Mouse (Mus musculus) forebrain, embryonic 12.5 days (tissue): Measurements from ENCODE around the gene Gng5. TPM values are rescaled to one million over a fixed set of nuclear protein-coding genes. Genes with fewer than 3 reads are reported as not detected.

Experiments used
- ATAC-seq: fragments of 200-750 bp; cut with Nextera tagmentation; 2 replicates; pipeline ENCODE4 v1.8.0; 2017; ENCODE audit warnings: moderate TSS enrichment; ENCODE audit not compliant: low FRiP score
- H3K27ac ChIP-seq: fragments of 300-500 bp; sonication (generic); 2 replicates; pipeline ENCODE4 v1.5.1; 2016; ENCODE audit warnings: mild to moderate bottlenecking
- H3K27me3 ChIP-seq: fragments of 300-500 bp; sonication (generic); 2 replicates; pipeline ENCODE4 v1.6.1; 2016; ENCODE audit warnings: mild to moderate bottlenecking
- H3K36me3 ChIP-seq: fragments of 300-500 bp; sonication (generic); replicated peaks from 2 replicates; pipeline ENCODE4 v1.6.1; 2016; ENCODE audit warnings: mild to moderate bottlenecking
- H3K4me1 ChIP-seq: fragments of 300-500 bp; sonication (generic); 2 replicates; pipeline ENCODE4 v1.6.1; 2016
- H3K4me2 ChIP-seq: fragments of 300-500 bp; sonication (generic); 2 replicates; pipeline ENCODE4 v1.6.1; 2016; ENCODE audit warnings: mild to moderate bottlenecking, moderate library complexity
- H3K4me3 ChIP-seq: fragments of 300-500 bp; sonication (generic); replicated peaks from 2 replicates; pipeline ENCODE4 v1.5.1; 2016; ENCODE audit warnings: mild to moderate bottlenecking
- H3K9ac ChIP-seq: fragments of 300-500 bp; sonication (generic); 2 replicates; pipeline ENCODE4 v1.6.1; 2016; ENCODE audit warnings: mild to moderate bottlenecking
- H3K9me3 ChIP-seq: fragments of 300-500 bp; sonication (generic); 2 replicates; pipeline ENCODE4 v1.6.1; 2016
- WGBS: fragments of 180-500 bp; shearing (Covaris S2); methylation state at CpG from one replicate; pipeline ENCODE4 v1.1.7; 2016; 5-methylcytosine and 5-hydroxymethylcytosine counted together
- polyA plus RNA-seq: library from polyadenylated mRNA; unstranded; fragments of >200 nt; fragmentation: Nextera tagmentation; extraction: Ambion mirVana; gene quantifications from 2 replicates; pipeline ENCODE4 v1.2.1, GENCODE M21; 2016

Gene Gng5
- polyA plus RNA-seq, 1 experiment from 2014 or later, result 914 TPM

DNA sequence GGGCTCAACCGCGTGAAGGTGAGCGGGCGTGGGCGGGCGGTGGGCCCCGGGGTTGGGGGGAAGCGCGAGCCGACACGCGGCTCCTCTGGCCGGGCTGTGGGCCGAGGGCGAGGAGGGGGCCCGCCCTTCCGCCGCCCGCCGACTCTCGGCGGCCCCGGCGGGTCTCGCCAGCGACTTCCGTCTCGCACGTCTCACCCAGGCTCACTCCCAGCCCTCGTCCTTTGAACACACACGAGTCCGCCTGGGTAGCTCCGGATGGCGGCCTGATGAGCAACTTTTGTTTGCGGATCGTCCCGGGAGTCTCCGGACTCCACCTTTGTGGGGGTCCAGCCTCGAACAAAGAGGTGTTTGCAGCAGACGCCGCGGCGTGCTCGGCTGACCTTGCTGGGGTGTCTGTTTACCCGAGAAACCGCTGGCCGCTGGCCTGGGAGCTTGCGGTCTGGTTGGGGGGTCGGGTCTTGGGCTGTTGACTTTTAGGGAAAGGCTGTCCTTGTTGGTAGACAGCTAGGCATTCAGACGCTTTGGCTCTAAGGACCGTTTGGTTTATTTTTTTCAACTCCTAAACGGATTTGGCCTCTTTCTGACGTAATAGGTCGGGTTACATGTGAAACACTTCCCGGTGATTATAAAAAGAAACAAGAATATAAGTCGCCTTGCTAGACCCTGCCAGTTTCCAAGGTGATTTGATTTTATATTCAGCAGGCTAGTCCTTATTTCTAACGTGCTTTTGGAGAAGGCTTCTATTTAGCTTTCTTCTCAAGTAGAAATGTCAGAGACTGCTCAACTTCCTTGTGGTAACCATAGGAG, 599 bp downstream of the Gng5 start:
- H3K4me1 ChIP-seq, result peaks cover 22% of the 10 kb centered on the region
- H3K36me3 ChIP-seq, result peaks cover 15% of the 10 kb centered on the region
- 0% methylated on average over 31 of the region's 57 CpGs for WGBS
- peak overlapping the region; percentile 61 for H3K4me2 ChIP-seq
- peak overlapping the region; percentile 76 for H3K9ac ChIP-seq
- H3K4me3 ChIP-seq, result peak overlapping the region; percentile 82
- no peaks in the 10 kb centered on the region for H3K9me3 ChIP-seq
- ATAC-seq, result no peak
- no peaks in the 10 kb centered on the region for H3K27me3 ChIP-seq
- peak overlapping the region; percentile 82 for H3K27ac ChIP-seq

DNA sequence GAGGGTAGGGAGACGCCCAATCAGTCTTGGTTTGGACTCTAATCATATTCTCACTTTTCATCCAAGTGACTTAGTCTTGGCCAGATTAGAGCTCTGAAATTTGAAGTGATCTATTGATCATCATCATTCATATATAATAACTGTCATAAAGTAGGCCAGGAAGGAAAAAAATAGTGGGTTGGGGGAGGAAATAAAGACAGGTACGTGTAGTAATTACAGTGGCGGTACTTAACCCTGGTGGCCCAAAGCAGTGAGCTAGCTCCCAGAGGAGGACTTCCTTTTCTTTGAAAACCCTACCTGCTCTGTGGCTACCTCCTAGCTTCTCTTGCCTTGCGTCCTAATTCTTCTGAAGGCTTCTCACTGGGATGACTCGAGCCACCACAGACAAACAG, 1.2 kb downstream of the Gng5 start:
- Histone ChIP-seq H3K4me2 (peak overlapping the region; percentile 61), H3K4me3 (peak overlapping the region; percentile 82), H3K27me3 (no peaks in the 10 kb centered on the region), H3K27ac (no peak overlapping the region), H3K36me3 (peaks cover 20% of the 10 kb centered on the region), H3K9me3 (no peaks in the 10 kb centered on the region), H3K4me1 (peaks cover 22% of the 10 kb centered on the region), H3K9ac (peak overlapping the region; percentile 76)
- no peak for ATAC-seq
- WGBS, result 11% methylated on average over 5 of the region's 5 CpGs

DNA sequence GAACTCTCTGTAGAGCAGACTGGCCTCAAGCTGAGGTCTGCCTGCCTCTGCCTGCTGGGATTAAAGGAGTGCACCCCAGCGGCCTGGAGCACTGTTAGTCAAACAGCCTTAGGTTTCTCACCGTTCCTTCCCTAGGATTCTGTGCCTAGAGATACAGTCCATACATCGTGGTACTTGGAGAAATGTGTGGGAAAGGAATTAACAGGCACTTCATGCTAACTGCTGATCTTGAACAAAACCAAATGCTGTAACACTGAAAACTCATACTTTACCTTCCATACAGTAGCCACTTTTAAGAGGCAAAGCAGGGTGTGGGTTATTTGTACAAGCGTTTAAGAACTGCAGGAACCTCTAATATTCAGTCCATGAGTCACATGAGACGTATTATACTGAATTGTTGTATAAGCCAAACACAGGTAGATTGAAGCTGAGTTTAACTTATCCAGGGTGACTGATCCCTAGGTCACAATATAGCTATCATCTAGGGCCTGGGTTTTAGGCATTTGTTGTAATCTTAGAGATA, 2.1 kb downstream of the Gng5 start:
- peaks cover 27% of the 10 kb centered on the region for H3K36me3 ChIP-seq
- peak overlapping the region; percentile 61 for H3K4me2 ChIP-seq
- peaks cover 22% of the 10 kb centered on the region for H3K4me1 ChIP-seq
- 72% methylated on average over 5 of the region's 5 CpGs for WGBS
- H3K27me3 ChIP-seq, result no peaks in the 10 kb centered on the region
- no peak overlapping the region; the same call in 1 of the 2 replicates for H3K9ac ChIP-seq
- no peaks in the 10 kb centered on the region for H3K9me3 ChIP-seq
- peak overlapping the region; percentile 82 for H3K4me3 ChIP-seq
- no peak overlapping the region for H3K27ac ChIP-seq
- ATAC-seq, result no peak

DNA sequence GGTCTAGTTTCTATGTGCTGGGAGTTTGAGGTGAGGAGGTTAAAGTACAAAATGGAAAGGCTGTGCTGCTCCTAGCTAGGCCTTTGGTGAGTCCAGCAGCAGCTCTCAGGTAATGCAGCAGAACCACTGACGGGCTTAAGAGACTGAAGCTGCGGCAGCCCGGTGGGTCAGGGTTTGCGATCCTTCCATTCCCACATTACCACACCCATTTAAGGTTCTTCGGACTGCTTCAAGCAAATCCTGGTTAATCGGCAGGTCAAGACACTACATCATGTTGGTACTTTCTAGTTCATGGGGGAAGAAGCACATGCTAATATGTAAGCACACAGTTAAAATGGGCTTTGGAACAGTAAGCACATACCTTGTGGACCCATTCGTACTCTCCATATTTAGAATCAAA, 7.1 kb downstream of the Gng5 start:
- peaks cover 65% of the 10 kb centered on the region for H3K36me3 ChIP-seq
- no peaks in the 10 kb centered on the region for H3K27me3 ChIP-seq
- no peak overlapping the region for H3K9ac ChIP-seq
- H3K4me2 ChIP-seq, result no peak overlapping the region
- 94% methylated on average over 7 of the region's 7 CpGs for WGBS
- ATAC-seq, result no peak
- no peak overlapping the region for H3K27ac ChIP-seq
- H3K9me3 ChIP-seq, result no peaks in the 10 kb centered on the region
- H3K4me3 ChIP-seq, result no peak overlapping the region
- peaks cover 9% of the 10 kb centered on the region for H3K4me1 ChIP-seq

DNA sequence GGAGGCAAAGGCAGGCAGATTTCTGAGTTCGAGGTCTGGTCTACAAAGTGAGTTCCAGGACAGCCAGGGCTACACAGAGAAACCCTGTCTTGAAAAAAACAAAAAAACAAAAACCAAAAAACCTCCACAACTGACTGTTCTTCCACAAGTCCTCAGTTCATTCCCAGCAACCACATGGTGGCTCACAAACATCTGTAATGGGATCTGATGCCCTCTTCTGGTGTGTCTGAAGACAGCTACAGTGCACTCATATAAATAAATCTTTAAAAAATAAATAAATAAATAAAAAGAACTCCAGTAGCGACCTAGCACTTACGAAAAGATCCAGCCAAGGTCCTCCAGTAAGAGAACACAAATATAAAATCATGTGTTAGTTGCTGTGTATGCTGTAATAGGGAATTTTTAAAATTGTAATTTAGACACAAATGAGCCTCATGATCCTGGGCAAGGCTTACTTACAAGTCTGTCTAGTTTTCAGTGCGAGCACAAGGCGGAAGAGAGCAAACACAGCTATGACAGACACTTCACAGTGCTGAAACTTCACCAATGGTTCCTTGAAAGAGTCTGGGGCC, 20.7 kb downstream of the Gng5 start:
- peaks cover 7% of the 10 kb centered on the region; the same call in 1 of the 2 replicates for H3K4me1 ChIP-seq
- WGBS, result 41% methylated on average over 5 of the region's 5 CpGs
- H3K27me3 ChIP-seq, result no peaks in the 10 kb centered on the region
- H3K9ac ChIP-seq, result peak overlapping the region; percentile 86
- H3K4me2 ChIP-seq, result peak overlapping the region; percentile 55
- ATAC-seq, result peak; percentile 7; the same call in 1 of the 2 replicates
- H3K27ac ChIP-seq, result peak overlapping the region; percentile 97
- peak overlapping the region; percentile 84 for H3K4me3 ChIP-seq
- peaks cover 23% of the 10 kb centered on the region for H3K36me3 ChIP-seq
- H3K9me3 ChIP-seq, result no peaks in the 10 kb centered on the region

DNA sequence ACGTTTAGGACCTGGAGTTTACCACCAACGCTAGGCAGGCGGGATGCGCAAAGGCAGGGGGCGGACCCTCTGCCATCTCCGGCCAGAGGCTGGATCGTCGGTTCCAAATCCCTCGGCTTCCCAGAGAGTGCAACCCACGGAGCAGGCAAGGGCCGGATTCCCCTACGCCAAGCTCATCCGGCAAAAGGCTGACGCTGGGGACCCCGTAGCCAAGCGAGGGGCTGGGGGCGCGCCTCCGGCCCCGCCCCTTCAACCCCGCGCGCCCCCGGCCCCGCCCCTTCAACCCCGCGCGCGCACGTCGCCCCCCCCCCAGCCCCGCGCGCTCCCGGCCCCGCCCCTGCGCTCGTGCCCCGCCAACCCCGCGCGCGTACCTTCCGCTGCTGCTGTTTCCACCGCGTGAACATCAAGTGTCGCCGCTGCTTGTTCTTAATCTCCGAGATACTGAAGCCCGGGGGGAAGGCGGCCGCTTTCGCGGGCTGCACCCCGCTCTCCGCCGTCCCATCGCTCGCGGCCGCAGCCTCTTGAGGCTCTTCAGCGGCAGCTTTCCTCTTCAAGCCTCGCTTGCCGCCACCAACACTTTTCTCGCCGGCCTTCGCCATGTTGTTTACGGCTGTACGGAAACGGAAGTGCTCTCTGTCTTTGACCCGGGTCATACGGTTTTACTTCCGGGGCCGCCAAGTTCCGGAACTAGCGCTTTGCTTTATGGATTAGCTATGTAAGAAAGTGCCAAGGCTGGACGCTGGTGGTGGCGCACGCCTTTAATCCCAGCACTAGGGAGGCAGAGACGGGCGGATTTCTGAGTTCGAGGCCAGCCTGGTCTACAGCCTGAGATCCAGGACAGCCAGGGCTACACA, 21.4 kb downstream of the Gng5 start, which contains the start of gene Rpf1:
Gene Rpf1 (minus strand): TSS at position 632 of the 854 bp plus-strand sequence.
- H3K4me3 ChIP-seq, result peak within 1 kb of the TSS; percentile 84
- peaks cover 7% of the 10 kb centered on the region; the same call in 1 of the 2 replicates for H3K4me1 ChIP-seq
- H3K27me3 ChIP-seq, result no peaks in the 10 kb centered on the region
- under 1% methylated on average over 43 of the region's 82 CpGs for WGBS
- H3K27ac ChIP-seq, result peak within 1 kb of the TSS; percentile 97
- peak; percentile 96 for ATAC-seq
- H3K9ac ChIP-seq, result peak within 1 kb of the TSS; percentile 86
- peak within 1 kb of the TSS; percentile 55 for H3K4me2 ChIP-seq
- peaks cover 21% of the 10 kb centered on the region for H3K36me3 ChIP-seq
- no peaks in the 10 kb centered on the region for H3K9me3 ChIP-seq

DNA sequence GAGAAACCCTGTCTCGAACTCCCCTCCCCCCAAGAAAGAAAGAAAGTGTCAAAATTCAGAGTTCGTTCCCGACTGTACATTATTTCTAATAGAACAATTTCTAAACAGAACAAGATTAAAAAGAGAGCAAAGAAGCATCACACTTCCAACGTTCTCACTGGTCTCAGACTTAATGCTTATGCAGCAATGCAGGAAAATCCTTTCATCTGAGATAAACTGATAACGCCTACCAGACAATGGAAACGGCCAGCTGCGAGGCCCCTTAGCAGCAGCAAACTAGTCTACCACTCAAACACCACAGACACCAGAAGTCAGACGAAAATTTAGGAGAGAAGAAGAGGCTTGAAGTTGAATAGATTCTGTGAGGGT, 22.0 kb downstream of the Gng5 start:
- peak; percentile 10; the same call in 1 of the 2 replicates for ATAC-seq

DNA sequence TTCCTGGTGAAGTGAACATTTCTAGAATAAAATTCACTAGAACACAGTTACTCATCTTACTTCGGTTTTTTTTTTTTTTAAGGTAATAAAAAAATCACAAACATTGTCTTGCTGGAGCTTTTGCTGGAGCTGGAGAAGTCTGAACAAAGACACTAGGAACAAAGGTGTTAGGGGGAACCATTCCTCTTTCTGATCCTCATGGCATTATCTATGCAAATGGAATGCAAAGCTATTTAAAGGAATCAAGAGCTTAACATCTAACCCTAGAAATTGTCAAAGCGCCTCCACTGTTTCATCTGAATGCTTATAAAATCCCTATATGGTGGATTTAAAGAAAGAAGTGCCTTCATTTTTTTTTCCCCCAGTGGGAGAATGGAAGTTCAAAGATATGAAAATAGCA, 28.7 kb downstream of the Gng5 start:
- Histone ChIP-seq H3K9me3 (no peaks in the 10 kb centered on the region), H3K4me2 (no peak overlapping the region), H3K27me3 (no peaks in the 10 kb centered on the region), H3K27ac (no peak overlapping the region), H3K4me3 (no peak overlapping the region), H3K9ac (no peak overlapping the region), H3K36me3 (no peaks in the 10 kb centered on the region), H3K4me1 (no peaks in the 10 kb centered on the region)
- ATAC-seq, result no peak
- WGBS, result 40% methylated on average over 2 of the region's 2 CpGs

More for the DNA sequence above, 22.0 kb downstream of the Gng5 start:
- peak overlapping the region; percentile 86; the same call in 1 of the 2 replicates for H3K9ac ChIP-seq
- H3K27me3 ChIP-seq, result no peaks in the 10 kb centered on the region
- H3K4me2 ChIP-seq, result peak overlapping the region; percentile 55
- peaks cover 7% of the 10 kb centered on the region; the same call in 1 of the 2 replicates for H3K4me1 ChIP-seq
- no peaks in the 10 kb centered on the region for H3K9me3 ChIP-seq
- H3K27ac ChIP-seq, result peak overlapping the region; percentile 97
- H3K36me3 ChIP-seq, result peaks cover 21% of the 10 kb centered on the region
- peak overlapping the region; percentile 84 for H3K4me3 ChIP-seq
- 20% methylated on average over 8 of the region's 8 CpGs for WGBS

DNA sequence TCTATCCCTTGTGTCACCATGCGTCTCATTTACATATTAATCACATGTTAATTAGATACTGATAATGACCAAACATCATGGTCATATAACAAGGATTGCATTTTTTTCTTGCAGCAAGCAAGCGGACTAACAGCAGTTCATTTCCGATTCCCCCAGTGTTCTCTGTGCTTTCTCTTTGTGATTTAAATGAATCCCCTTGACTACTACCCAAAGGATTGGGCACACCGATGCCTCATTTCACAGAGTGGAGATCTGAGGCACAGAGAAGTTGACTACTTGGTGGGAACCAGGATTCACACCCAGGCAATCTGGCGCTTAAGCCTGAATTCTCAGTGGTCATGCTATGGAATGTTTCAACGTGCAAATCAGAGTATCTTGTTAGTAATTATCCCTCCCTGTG, 35.4 kb downstream of the Gng5 start:
- no peak overlapping the region for H3K4me2 ChIP-seq
- no peak overlapping the region for H3K4me3 ChIP-seq
- no peaks in the 10 kb centered on the region for H3K9me3 ChIP-seq
- ATAC-seq, result no peak
- no peaks in the 10 kb centered on the region for H3K4me1 ChIP-seq
- no peaks in the 10 kb centered on the region for H3K27me3 ChIP-seq
- H3K27ac ChIP-seq, result no peak overlapping the region
- 53% methylated on average over 6 of the region's 6 CpGs for WGBS
- no peaks in the 10 kb centered on the region for H3K36me3 ChIP-seq
- no peak overlapping the region for H3K9ac ChIP-seq

DNA sequence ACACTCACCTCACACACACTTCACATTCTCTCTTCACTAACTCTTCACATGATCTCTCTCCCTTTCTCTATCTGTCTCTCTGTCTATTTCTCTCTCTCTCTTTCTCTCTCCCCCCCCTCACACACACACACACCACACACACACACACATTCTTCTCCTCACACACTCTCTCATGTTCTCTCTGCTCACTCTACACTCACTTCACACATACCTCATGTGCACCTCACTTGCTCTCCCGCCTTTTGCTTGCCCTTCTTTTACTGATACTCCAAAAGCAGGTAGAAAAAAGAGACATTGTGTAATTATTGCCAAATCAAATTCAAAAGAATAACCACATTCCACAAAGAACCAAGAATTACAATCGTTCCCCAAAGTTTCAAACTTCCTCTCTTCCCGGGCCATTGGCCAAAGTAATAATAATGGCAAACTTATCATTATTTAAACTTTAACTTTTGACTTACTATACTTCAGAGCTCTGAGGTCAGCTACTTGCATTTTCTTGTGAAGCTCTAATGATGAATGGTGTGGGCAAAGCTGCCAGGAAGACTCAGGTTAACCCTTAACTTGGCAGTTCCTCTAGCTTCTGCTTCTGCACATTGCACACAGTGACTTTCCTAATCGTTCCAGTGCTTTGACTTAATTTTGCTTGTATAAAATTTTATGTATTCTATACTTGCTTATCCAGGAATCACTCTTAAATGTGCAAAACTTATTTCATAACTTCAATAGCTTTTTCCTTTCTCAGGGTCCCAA, 41.1 kb downstream of the Gng5 start:
- 94% methylated on average over 4 of the region's 4 CpGs for WGBS
- H3K4me3 ChIP-seq, result no peak overlapping the region
- no peak overlapping the region for H3K4me2 ChIP-seq
- H3K27me3 ChIP-seq, result no peaks in the 10 kb centered on the region
- H3K9ac ChIP-seq, result no peak overlapping the region
- no peaks in the 10 kb centered on the region for H3K4me1 ChIP-seq
- no peaks in the 10 kb centered on the region for H3K9me3 ChIP-seq
- ATAC-seq, result no peak
- no peaks in the 10 kb centered on the region for H3K36me3 ChIP-seq
- no peak overlapping the region for H3K27ac ChIP-seq

DNA sequence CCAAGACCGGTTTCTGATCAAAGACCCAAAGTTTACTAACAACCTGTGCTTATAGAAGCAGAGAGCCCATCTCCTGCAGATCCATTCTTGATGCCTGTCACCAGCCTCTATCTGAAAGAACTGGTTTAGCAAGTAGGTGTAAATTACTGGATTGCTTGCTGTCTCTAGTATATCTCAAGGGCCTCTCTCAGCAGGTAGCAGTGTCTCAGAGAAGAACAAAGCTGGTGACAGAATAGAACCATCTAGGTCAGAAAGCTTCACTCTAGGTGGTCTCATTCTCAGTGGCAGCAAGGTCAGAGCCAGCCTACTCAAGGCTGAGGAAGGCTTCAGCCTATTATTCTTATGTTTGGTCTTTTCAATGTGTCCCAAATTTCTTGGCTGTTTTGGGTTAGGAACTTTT, 44.0 kb downstream of the Gng5 start:
- Histone ChIP-seq H3K4me2 (no peak overlapping the region), H3K27ac (no peak overlapping the region), H3K4me1 (no peaks in the 10 kb centered on the region), H3K9me3 (no peaks in the 10 kb centered on the region), H3K4me3 (no peak overlapping the region), H3K9ac (no peak overlapping the region), H3K27me3 (no peaks in the 10 kb centered on the region), H3K36me3 (no peaks in the 10 kb centered on the region)
- WGBS, result 62% methylated on average over 1 of the region's 1 CpGs
- ATAC-seq, result no peak
